18 mouse cellular contexts compared by ENCODE assay signal in genomic region chr1:193980571-193980970, GRCm38 (mm10).
"Had no signal": no experiment of that assay in that cellular context is flagged by ENCODE, and none has a peak within 500 bp of the region (broad histone marks: within the 10 kb centered on the region; RNA-seq: fewer than 3 reads in every experiment).

No protein-coding gene starts in this region.

- H3K9me3 ChIP-seq: limb, embryonic 10.5 days; limb, embryonic 13.5 days; liver, embryonic 12.5 days; liver, embryonic 15.5 days; lung, embryonic 15.5 days; midbrain, embryonic 13.5 days; stomach, embryonic 15.5 days had no signal

- H3K9ac ChIP-seq: limb, embryonic 13.5 days; liver, embryonic 12.5 days; liver, embryonic 15.5 days; lung, embryonic 15.5 days; midbrain, embryonic 13.5 days; stomach, embryonic 15.5 days had no signal

- H3K36me3 ChIP-seq: limb, embryonic 10.5 days; limb, embryonic 13.5 days; liver, embryonic 12.5 days; liver, embryonic 15.5 days; lung, embryonic 15.5 days; midbrain, embryonic 13.5 days; stomach, embryonic 15.5 days had no signal

- H3K4me1 ChIP-seq: limb, embryonic 10.5 days; limb, embryonic 13.5 days; liver, embryonic 12.5 days; liver, embryonic 15.5 days; lung, embryonic 15.5 days; stomach, embryonic 15.5 days had no signal

- H3K4me2 ChIP-seq: limb, embryonic 13.5 days; liver, embryonic 12.5 days; liver, embryonic 15.5 days; lung, embryonic 15.5 days; midbrain, embryonic 13.5 days; stomach, embryonic 15.5 days had no signal

- H3K27ac ChIP-seq: limb, embryonic 10.5 days; limb, embryonic 13.5 days; liver, embryonic 12.5 days; liver, embryonic 15.5 days; lung, embryonic 15.5 days; macrophage; midbrain, embryonic 13.5 days; stomach, embryonic 15.5 days had no signal

- H3K4me3 ChIP-seq: limb, embryonic 10.5 days; limb, embryonic 13.5 days; liver, embryonic 12.5 days; liver, embryonic 15.5 days; lung, embryonic 15.5 days; midbrain, embryonic 13.5 days; stomach, embryonic 15.5 days had no signal

- H3K27me3 ChIP-seq: liver, embryonic 12.5 days; liver, embryonic 15.5 days; lung, embryonic 15.5 days; midbrain, embryonic 13.5 days; stomach, embryonic 15.5 days had no signal

- ATAC-seq: liver, embryonic 12.5 days; midbrain, embryonic 13.5 days had no signal

- DNase-seq: kidney, adult 9 months; kidney, postnatal 14 days; kidney, postnatal 4 days; liver; lung, adult 18-20 months; lung, postnatal 10 days; retina, postnatal 1 day; right cerebral cortex, postnatal 25 days; spleen, adult 18-20 months; thymus, postnatal 36 days had no signal
